Mouse (Mus musculus) MEL (cell line): ENCODE measurements around the gene Aff4. TPM values are rescaled to one million over a fixed set of nuclear protein-coding genes. Genes with fewer than 3 reads are reported as not detected.

Source experiments
- DNase-seq: peaks from one replicate; pipeline ENCODE4 v3.0.0; 2011; ENCODE audit warnings: low read depth, low spot score
- H3K27ac ChIP-seq: 2 replicates; pipeline ENCODE4 v1.5.1; 2012; ENCODE audit warnings: low read depth, mild to moderate bottlenecking, control low read depth, low read length, moderate library complexity; ENCODE audit not compliant: control insufficient read depth
- H3K27me3 ChIP-seq, 2 experiments: fragments of 150-350 bp in 1 of 2; sonication (generic) in 1 of 2; 2 replicates each; pipeline ENCODE4 v1.6.1; 2012; ENCODE audit warnings: low read length in 2 of 2, mild to moderate bottlenecking in 2 of 2, improper control_type of control experiment in 1 of 2, moderate library complexity in 1 of 2; ENCODE audit not compliant: insufficient read depth in 2 of 2, control insufficient read depth in 1 of 2
- H3K36me3 ChIP-seq, 2 experiments: 2 replicates each; pipeline ENCODE4 v1.6.1; 2012 to 2014; ENCODE audit warnings: low read length in 2 of 2, improper control_type of control experiment in 1 of 2, inconsistent platforms in 1 of 2, mild to moderate bottlenecking in 1 of 2; ENCODE audit not compliant: insufficient read depth in 2 of 2, control insufficient read depth in 1 of 2
- H3K4me1 ChIP-seq, 2 experiments: fragments of 150-350 bp in 1 of 2; sonication (generic) in 1 of 2; 2 replicates each; pipeline ENCODE4 v1.6.1; 2012; ENCODE audit warnings: low read length in 2 of 2, improper control_type of control experiment in 1 of 2, mild to moderate bottlenecking in 1 of 2; ENCODE audit not compliant: insufficient read depth in 2 of 2, control insufficient read depth in 1 of 2
- H3K4me3 ChIP-seq, 2 experiments: fragments of 150-350 bp in 1 of 2; sonication (generic) in 1 of 2; 2 replicates each; pipeline ENCODE4 v1.5.1; 2012; ENCODE audit warnings: low read depth in 2 of 2, low read length in 2 of 2, mild to moderate bottlenecking in 2 of 2, moderate library complexity in 2 of 2, control low read depth in 1 of 2, improper control_type of control experiment in 1 of 2; ENCODE audit not compliant: control insufficient read depth in 1 of 2, insufficient read depth in 1 of 2
- H3K79me2 ChIP-seq: 2 replicates; pipeline ENCODE4 v1.6.1; 2012; ENCODE audit warnings: mild to moderate bottlenecking, low read length, moderate library complexity; ENCODE audit not compliant: control insufficient read depth, poor library complexity, insufficient read depth
- H3K9ac ChIP-seq: 2 replicates; pipeline ENCODE4 v1.6.1; 2012; ENCODE audit warnings: low read depth, mild to moderate bottlenecking, control low read depth, low read length, moderate library complexity; ENCODE audit not compliant: control insufficient read depth, poor library complexity, severe bottlenecking
- H3K9me3 ChIP-seq: fragments of 150-350 bp; sonication (generic); replicated peaks from 2 replicates; pipeline ENCODE4 v1.6.1; 2012; ENCODE audit warnings: mild to moderate bottlenecking, low read length, improper control_type of control experiment, moderate library complexity; ENCODE audit not compliant: insufficient read depth
- BHLHE40 ChIP-seq: IDR thresholded peaks from 2 replicates; pipeline ENCODE4 v1.6.1; 2012; ENCODE audit warnings: low read depth, mild to moderate bottlenecking, inconsistent platforms, low read length, improper control_type of control experiment, borderline replicate concordance
- CHD1 ChIP-seq: IDR thresholded peaks from 2 replicates; pipeline ENCODE4 v1.6.1; 2012; ENCODE audit warnings: low read depth, mild to moderate bottlenecking, inconsistent platforms, low read length, improper control_type of control experiment
- CTCF ChIP-seq, 3 experiments: IDR thresholded peaks in 2 of 3; conservative IDR thresholded peaks in 1 of 3; 2 replicates each; pipeline ENCODE4 v1.5.1; 2011 to 2012; ENCODE audit warnings: low read length in 3 of 3, low read depth in 2 of 3, mild to moderate bottlenecking in 2 of 3, improper control_type of control experiment in 1 of 3, inconsistent platforms in 1 of 3, mixed read lengths in 1 of 3, moderate library complexity in 1 of 3; ENCODE audit not compliant: control insufficient read depth in 1 of 3, insufficient read depth in 1 of 3, poor library complexity in 1 of 3, severe bottlenecking in 1 of 3
- E2F4 ChIP-seq: IDR thresholded peaks from 2 replicates; pipeline ENCODE4 v1.6.1; 2011; ENCODE audit warnings: low read depth, low read length, improper control_type of control experiment, borderline replicate concordance
- EP300 ChIP-seq, 2 experiments: IDR thresholded peaks; 2 replicates each; pipeline ENCODE4 v1.6.1; 2011; ENCODE audit warnings: improper control_type of control experiment in 2 of 2, low read length in 2 of 2, low read depth in 1 of 2, mild to moderate bottlenecking in 1 of 2
- ETS1 ChIP-seq: IDR thresholded peaks from 2 replicates; pipeline ENCODE4 v1.6.1; 2012; ENCODE audit warnings: low read depth, mild to moderate bottlenecking, inconsistent platforms, low read length, improper control_type of control experiment, moderate library complexity
- GABPA ChIP-seq: IDR thresholded peaks from 2 replicates; pipeline ENCODE4 v1.6.1; 2012; ENCODE audit warnings: low read depth, mild to moderate bottlenecking, inconsistent platforms, low read length, improper control_type of control experiment, moderate library complexity
- GATA1 ChIP-seq: IDR thresholded peaks from 2 replicates; pipeline ENCODE4 v1.6.1; 2011; ENCODE audit warnings: low read depth, low read length, improper control_type of control experiment
- HCFC1 ChIP-seq: IDR thresholded peaks from 2 replicates; pipeline ENCODE4 v1.6.1; 2012; ENCODE audit warnings: low read depth, mild to moderate bottlenecking, inconsistent platforms, low read length, improper control_type of control experiment, moderate library complexity
- MYC ChIP-seq: IDR thresholded peaks from 2 replicates; pipeline ENCODE4 v1.6.1; 2011; ENCODE audit warnings: low read depth, mild to moderate bottlenecking, low read length, improper control_type of control experiment, moderate library complexity
- POLR2A ChIP-seq, 2 experiments: IDR thresholded peaks; 2 replicates each; pipeline ENCODE4 v1.6.1; 2011 to 2012; ENCODE audit warnings: low read length in 2 of 2, mild to moderate bottlenecking in 2 of 2, control low read depth in 1 of 2, improper control_type of control experiment in 1 of 2, low read depth in 1 of 2, moderate library complexity in 1 of 2; ENCODE audit not compliant: control insufficient read depth in 1 of 2, insufficient read depth in 1 of 2, poor library complexity in 1 of 2
- POLR2AphosphoS2 ChIP-seq: IDR thresholded peaks from 2 replicates; pipeline ENCODE4 v1.6.1; 2011; ENCODE audit warnings: low read length, improper control_type of control experiment
- RCOR1 ChIP-seq: IDR thresholded peaks from 2 replicates; pipeline ENCODE4 v1.6.1; 2012; ENCODE audit warnings: low read depth, mild to moderate bottlenecking, inconsistent platforms, low read length, improper control_type of control experiment
- SMC3 ChIP-seq: IDR thresholded peaks from 2 replicates; pipeline ENCODE4 v1.6.1; 2011; ENCODE audit warnings: low read depth, low read length, improper control_type of control experiment
- ZKSCAN1 ChIP-seq: IDR thresholded peaks from 2 replicates; pipeline ENCODE4 v1.6.1; 2012; ENCODE audit warnings: low read depth, mild to moderate bottlenecking, inconsistent platforms, low read length, improper control_type of control experiment, moderate library complexity
- ZNF384 ChIP-seq: IDR thresholded peaks from 2 replicates; pipeline ENCODE4 v1.6.1; 2012; ENCODE audit warnings: low read depth, mild to moderate bottlenecking, inconsistent platforms, low read length, improper control_type of control experiment
- polyA plus RNA-seq, 2 experiments: library from polyadenylated mRNA; stranded (reverse) in 1 of 2; unstranded in 1 of 2; fragments of >175 nt in 1 of 2; fragments of >200 nt in 1 of 2; gene quantifications; 2 replicates each; pipeline versions ENCODE4 v1.2.1 to v1.2.4; 2012; ENCODE audit warnings: low replicate concordance in 2 of 2, low read depth in 1 of 2; ENCODE audit not compliant: insufficient read length in 2 of 2, insufficient read depth in 1 of 2, missing spikeins in 1 of 2
- total RNA-seq: library from RNA; depleted of rRNA; stranded (reverse); fragments of 300-350 nt; gene quantifications from 2 replicates; pipeline ENCODE4 v1.2.3, GENCODE M21; 2012

The Aff4 gene
- total and polyA plus RNA-seq, 3 experiments, result 29.0 to 268 (median 47.7) TPM

- H3K4me1 ChIP-seq, result peaks cover 8 to 23% of the 10 kb centered on the region in 2 experiments
- H3K9me3 ChIP-seq, result no peaks in the 10 kb centered on the region
- DNase-seq, result no peak
- TF ChIP-seq HCFC1 (no peak), POLR2AphosphoS2 (peak; percentile 91)
- no peak overlapping the region for H3K27ac ChIP-seq
- no peak overlapping the region for H3K9ac ChIP-seq
- peaks cover 7 to 23% of the 10 kb centered on the region in 2 experiments for H3K36me3 ChIP-seq
- peaks cover 14% of the 10 kb centered on the region for H3K79me2 ChIP-seq
- no peaks in the 10 kb centered on the region for H3K27me3 ChIP-seq
- H3K4me3 ChIP-seq, result no peak overlapping the region
These were observed 77.5 kb downstream of the Aff4 start for GRCm38 (mm10) chr11:53427993-53428715.

GRCm38 (mm10) chr11:53428716-53429057 is 78.1 kb downstream of the Aff4 start:
- Histone ChIP-seq H3K27ac (no peak overlapping the region), H3K9ac (no peak overlapping the region), H3K4me3 (no peak overlapping the region), H3K36me3 (peaks cover 7 to 28% of the 10 kb centered on the region in 2 experiments), H3K79me2 (peaks cover 14% of the 10 kb centered on the region), H3K27me3 (no peaks in the 10 kb centered on the region), H3K4me1 (peaks cover 8 to 28% of the 10 kb centered on the region in 2 experiments), H3K9me3 (no peaks in the 10 kb centered on the region)
- DNase-seq, result no peak
- TF ChIP-seq GABPA (no peak), POLR2A (IDR thresholded peaks at IDR 0.05; ENCODE audit: control insufficient read depth in 1 of 2, insufficient read depth in 1 of 2, low read depth in 1 of 2, low read length in 2 of 2, poor library complexity in 1 of 2) (peak in 1 of 2 experiments; percentile 9; a peak in 1 of 4 replicates)

- peak overlapping the region; percentile 22 for H3K27ac ChIP-seq
- peaks cover 14% of the 10 kb centered on the region for H3K79me2 ChIP-seq
- peak; percentile 35 for DNase-seq
- H3K9me3 ChIP-seq, result no peaks in the 10 kb centered on the region
- TF ChIP-seq ZNF384 (peak; percentile 54), EP300 (IDR thresholded peaks at IDR 0.05; ENCODE audit: low read depth in 1 of 2, low read length in 2 of 2) (no peak), E2F4 (no peak), ZKSCAN1 (no peak), MYC (no peak), CHD1 (no peak), BHLHE40 (no peak), ETS1 (no peak), SMC3 (peak; percentile 1; the same call in 1 of the 2 replicates), RCOR1 (no peak), GATA1 (no peak), CTCF (IDR thresholded peaks at IDR 0.05 in 2 of 3, conservative IDR thresholded peaks at IDR 0.05 in 1 of 3; ENCODE audit: control insufficient read depth in 1 of 3, insufficient read depth in 1 of 3, low read depth in 2 of 3, low read length in 3 of 3, poor library complexity in 1 of 3, severe bottlenecking in 1 of 3) (no peak), POLR2A (IDR thresholded peaks at IDR 0.05; ENCODE audit: control insufficient read depth in 1 of 2, insufficient read depth in 1 of 2, low read depth in 1 of 2, low read length in 2 of 2, poor library complexity in 1 of 2) (peak in 1 of 2 experiments; percentile 8; a peak in 1 of 4 replicates)
- H3K4me3 ChIP-seq, result peak overlapping the region; percentile 89 to 94
- no peaks in the 10 kb centered on the region for H3K27me3 ChIP-seq
- H3K36me3 ChIP-seq, result peaks cover 7 to 30% of the 10 kb centered on the region in 2 experiments
- H3K9ac ChIP-seq, result peak overlapping the region; percentile 95
- peaks cover 8 to 30% of the 10 kb centered on the region in 2 experiments for H3K4me1 ChIP-seq
These were observed 78.5 kb downstream of the Aff4 start for GRCm38 (mm10) chr11:53429182-53429581.
